Mouse (Mus musculus) forelimb bud, embryonic 11.5 days (tissue): ENCODE measurements around the gene Rap1gap2.

Experiments used
- DNase-seq: peaks from one replicate; pipeline ENCODE4 v3.0.0-alpha.2; 2012; ENCODE audit warnings: low read depth, low spot score

The Rap1gap2 gene

DNA sequence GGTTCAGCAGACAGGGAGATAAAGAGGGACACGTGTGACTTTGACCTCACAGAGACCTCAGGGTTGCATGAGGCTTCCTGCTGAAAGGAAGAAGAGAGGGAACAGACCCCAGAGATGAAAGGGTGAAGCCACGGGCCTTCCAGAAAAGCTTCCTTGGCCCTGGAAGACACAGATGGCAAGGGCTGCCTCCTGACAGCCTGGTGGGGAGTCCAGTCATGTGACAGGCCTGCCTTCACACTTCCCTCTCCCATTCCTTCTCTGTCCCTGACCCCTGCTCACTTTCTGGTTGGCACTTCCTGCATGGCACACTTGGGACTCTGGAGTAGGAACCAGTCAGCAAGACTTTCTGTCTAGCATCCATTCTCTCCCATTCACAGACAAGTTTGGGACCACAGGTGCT, 148.1 kb downstream of the Rap1gap2 start:
- no peak for DNase-seq

- no peak for DNase-seq
Measured at GRCm38 (mm10) chr11:74459651-74460050, 151.1 kb downstream of the Rap1gap2 start.

DNA sequence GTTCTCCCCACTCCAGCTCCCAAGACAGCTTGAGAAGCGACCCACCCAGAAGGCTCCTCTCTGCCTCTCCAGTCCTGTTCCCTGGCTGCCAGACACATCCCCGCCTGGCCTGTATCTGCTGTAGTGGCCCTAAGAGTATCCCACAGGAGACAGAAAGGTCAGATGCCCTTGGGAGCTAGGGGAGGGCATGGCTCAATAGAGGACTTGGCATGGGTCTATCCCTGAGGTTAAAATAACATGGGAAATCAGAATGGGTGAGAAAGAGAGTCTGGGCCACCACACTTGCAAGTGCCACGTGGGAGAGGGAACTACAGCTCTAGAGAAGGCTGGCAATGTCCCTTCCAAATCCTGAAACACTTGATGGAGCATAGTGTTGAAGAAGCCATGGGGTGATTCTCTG, 152.3 kb downstream of the Rap1gap2 start:
- DNase-seq, result no peak

DNA sequence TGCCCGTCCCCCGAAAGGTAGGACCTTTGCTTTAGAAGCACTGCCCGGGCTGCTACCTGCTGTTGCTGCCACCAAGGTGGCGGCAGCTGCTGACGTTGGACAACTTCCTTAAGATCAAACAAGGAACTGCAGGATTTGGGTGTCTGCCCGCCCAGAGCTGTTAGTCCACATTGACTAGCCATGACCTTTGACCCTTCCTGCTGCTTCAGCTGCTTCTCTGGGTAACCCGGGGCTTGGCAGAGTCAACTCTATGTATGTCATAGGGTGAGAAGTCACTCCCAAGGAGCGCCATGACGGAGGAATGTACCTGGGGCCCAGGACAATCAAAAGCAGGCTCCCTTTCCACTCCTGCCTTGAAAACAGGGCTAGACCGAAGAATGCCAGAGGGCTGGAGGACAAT, 153.5 kb downstream of the Rap1gap2 start:
- DNase-seq, result no peak

- no peak for DNase-seq
Measured at GRCm38 (mm10) chr11:74448556-74448955, 162.2 kb downstream of the Rap1gap2 start.

DNA sequence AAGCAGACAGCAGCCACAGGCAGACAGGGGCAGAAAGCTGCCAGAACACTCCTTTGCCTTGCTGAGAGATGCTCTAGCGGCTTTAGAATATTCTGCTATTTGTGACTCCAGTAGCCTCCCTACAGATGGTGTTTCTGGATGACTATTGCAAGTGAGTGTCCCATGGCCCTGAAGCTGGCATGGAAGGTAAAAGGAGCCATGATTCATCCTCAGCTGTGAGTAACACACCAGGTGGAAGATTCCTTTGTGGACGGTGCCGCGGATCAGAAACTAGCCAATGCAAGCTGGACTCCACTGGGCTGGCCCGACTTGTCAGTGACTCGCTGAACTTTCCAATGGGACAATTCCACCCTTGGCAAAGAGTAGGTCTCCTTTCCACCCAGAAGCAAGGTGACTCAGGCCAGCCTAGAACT, 162.7 kb downstream of the Rap1gap2 start:
- no peak for DNase-seq

GRCm38 (mm10) chr11:74445591-74445990, 165.1 kb downstream of the Rap1gap2 start:
- no peak for DNase-seq

GRCm38 (mm10) chr11:74443924-74444256, 166.8 kb downstream of the Rap1gap2 start:
- DNase-seq, result no peak

- no peak for DNase-seq
Measured at GRCm38 (mm10) chr11:74443147-74443923, 167.4 kb downstream of the Rap1gap2 start.

DNA sequence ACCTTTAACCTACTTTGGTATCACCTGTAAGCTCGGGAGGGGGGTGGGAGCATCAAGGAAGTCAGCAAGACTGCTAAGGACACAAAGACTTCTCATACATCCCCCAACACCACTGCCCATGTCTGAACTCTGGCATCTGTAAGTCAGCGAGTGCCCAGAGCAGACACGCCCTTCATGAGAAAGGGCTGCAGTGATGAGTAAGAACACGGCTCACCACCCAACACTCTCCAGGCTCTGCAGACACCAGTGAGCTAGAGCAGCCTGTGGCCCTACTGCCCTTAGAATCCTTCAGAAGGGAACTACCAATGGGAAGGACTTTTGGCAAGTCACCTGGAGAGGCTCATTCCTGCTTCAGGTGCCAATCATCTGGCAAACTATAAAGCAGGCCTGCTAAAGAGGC, 168.3 kb downstream of the Rap1gap2 start:
- no peak for DNase-seq

- no peak for DNase-seq
Measured at GRCm38 (mm10) chr11:74440112-74440511, 170.6 kb downstream of the Rap1gap2 start.

DNA sequence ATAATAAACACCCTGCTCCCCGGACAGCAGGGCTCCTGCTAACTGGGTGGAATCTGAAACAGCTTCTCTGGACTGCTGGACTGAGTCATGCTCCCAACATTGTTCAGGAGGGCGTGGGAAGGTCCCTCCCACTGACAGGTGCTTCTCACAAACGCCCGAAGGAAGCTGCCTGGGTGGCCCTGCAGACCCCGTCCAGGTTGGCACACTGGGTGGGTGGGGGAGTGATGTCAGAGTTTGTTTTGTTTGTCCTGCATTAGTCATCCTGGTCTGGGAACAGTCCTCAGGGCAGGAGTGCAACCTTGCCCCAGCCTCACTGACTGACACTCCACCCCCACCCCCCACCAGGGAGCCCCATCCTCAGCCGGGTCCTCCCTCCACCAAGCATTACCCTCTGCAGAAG, 171.5 kb downstream of the Rap1gap2 start:
- DNase-seq, result no peak

DNA sequence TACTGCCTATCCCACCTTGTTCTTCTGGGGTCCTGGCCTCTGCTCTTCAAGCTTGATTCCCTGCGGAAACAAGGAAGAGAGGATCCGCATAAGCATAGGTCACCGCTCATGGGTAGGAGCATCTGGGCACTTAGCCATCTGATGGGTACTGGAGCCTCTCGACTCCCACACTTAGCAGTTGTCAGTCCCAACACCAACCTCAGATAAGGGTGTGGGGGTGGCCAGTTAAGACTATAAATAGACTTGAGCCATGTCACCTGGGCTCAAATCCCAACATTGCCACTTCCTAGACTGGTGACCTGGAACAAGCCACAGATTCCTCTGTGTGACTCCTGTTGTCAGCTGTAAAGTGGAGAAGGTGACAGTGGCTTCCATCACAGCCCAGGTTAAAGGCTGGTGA, 172.5 kb downstream of the Rap1gap2 start:
- no peak for DNase-seq

DNA sequence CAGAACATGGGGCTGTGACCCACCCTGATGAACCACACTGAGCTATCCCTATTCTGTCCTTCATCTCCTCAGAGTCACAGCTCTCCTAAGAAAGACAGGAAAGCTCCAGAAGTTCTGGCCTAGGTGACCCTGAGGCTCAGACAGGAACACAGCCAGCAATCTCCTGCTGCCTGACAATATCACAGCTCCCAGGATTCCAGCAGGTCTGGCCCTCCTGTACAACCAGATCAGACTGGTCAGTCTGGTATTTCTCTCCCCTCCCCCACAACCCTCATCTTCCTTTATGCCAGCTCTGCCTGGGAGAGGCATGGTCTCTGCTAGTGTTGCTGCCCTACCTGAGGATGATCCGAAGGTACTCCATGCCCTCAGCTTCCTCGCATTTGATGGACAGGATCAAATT, 175.3 kb downstream of the Rap1gap2 start:
- no peak for DNase-seq

DNA sequence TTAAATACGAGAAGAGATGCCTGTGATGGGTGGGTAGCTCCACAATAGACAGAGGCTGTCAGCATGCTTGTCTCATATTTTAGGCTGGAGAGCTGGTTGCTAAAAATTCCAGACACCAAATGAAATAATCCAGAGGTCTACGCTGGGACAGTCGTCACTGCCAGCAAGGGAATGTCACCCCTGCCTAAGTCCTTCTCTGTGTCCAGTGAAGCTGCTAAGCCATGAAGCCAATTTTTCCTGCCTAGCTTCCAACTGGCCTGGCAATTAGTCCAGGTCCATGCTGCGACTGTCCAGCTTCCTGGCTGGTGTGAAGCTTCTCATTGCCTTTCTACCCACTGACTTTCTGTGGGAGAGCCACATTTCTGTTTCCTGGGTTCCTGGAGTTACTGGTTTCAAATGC, 177.7 kb downstream of the Rap1gap2 start:
- no peak for DNase-seq

DNA sequence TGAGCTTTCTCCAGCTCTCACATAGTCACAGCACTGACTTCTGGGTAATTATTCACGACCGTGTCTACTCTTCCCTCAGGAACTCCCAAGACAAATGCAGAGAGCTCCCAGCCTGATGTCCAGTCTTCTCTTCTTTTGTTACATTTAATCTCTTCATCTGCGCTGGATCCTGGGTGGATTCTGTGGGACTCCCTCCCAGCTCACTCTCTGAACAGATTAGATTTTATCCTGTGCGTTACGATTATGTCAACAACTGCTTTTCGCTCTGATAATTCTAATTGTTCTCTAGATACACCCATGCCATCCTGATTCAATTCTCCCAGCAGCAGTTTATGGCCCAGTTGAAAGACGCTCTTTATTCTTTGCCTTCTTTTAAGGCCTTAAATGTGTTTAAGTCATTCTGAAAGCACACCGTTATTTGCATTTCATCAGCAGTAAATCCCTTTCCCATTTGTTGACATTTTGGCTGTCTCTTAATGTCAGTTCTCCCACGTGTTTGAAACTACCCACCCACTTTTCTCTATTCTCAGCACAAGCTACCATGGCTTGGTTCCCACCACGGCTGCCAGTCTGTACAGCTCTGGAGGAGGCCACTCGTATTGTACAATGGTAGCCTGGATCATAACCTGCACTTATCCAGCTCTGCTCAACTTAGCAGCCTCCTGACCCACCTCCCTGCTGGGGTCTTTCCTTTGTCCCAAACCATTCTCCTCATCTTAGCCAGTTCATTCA, 180.8 kb downstream of the Rap1gap2 start:
- no peak for DNase-seq

DNA sequence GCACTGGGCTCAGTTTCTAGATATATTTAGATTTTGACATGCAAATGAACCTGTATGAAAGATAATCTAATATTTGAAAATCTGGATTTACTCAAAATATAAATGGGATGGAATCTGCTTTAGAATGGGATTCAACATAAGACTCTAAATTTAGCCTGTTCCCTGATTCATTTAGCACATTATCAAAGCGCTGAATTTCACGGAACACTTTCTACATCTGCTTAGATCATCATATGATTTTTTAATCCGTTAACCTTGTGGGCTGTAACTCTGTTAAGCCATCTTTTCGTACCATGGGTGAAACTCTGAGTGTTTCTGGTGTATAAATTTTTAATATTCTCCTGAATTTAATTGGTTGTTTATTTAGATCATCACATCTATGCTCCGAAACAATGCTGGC, 184.4 kb downstream of the Rap1gap2 start:
- DNase-seq, result no peak

DNA sequence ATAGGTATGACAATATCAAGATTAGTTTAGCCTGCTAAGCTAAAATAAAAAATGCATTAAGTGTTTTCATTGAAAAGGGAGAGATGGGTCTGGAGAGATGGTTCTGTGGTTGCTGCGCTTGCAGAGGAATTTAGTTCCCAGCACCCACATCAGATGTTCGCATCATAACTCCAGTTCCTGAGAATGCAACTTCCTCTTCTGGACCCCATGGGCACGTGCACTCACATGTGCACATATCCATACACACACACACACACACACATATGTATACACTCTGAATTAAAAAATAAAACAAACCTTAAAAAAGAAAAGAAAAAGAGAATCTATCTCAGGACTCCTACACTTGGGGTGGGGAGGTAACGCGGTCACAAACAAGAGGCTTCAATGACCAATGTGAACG, 188.7 kb downstream of the Rap1gap2 start:
- DNase-seq, result no peak

- no peak for DNase-seq
Measured at GRCm38 (mm10) chr11:74421151-74421550, 189.6 kb downstream of the Rap1gap2 start.

- no peak for DNase-seq
Measured at GRCm38 (mm10) chr11:74419601-74420000, 191.1 kb downstream of the Rap1gap2 start.

DNA sequence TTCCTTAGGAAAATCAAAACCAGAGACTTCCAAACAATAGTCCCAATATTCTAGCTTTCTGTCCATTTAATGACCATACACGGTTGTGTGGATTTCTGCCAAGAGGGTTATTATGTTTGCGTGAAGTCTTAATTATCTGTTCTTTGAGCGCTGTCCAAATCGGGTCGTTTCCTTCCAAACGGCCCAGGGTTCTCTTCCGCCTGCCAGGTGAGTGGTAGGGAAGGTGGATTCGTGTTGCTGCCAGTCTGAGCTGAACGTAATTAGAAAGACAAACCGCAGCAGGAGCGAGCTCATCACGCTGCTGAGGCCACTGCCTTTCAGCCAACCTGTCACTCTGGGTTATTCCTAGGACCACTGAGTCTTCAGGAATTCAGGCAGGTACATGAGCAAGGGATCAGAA, 195.0 kb downstream of the Rap1gap2 start:
- no peak for DNase-seq

DNA sequence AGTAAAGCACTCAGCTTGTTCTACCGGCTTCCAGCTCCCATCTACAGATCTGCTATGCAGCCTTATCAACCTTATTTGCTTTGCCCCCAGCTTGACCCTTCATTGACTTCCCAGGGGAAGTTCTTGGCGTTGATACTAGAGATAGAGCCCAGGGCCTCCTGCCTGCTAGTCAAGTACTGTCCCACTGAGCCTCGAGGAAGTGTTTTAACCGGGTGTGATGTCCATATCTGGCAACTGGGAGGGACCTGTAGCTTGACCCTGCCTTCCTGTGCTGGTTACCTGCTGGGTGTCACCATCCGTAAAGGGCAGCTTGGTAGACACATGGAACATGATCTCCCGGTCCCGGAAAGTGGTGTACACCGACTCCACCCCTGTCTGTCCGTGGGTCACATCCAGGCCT, 196.6 kb downstream of the Rap1gap2 start:
- no peak for DNase-seq

- no peak for DNase-seq
Measured at GRCm38 (mm10) chr11:74413449-74413972, 197.2 kb downstream of the Rap1gap2 start.
